ENCODE assay signal across 12 mouse cellular contexts in the genomic region with DNA sequence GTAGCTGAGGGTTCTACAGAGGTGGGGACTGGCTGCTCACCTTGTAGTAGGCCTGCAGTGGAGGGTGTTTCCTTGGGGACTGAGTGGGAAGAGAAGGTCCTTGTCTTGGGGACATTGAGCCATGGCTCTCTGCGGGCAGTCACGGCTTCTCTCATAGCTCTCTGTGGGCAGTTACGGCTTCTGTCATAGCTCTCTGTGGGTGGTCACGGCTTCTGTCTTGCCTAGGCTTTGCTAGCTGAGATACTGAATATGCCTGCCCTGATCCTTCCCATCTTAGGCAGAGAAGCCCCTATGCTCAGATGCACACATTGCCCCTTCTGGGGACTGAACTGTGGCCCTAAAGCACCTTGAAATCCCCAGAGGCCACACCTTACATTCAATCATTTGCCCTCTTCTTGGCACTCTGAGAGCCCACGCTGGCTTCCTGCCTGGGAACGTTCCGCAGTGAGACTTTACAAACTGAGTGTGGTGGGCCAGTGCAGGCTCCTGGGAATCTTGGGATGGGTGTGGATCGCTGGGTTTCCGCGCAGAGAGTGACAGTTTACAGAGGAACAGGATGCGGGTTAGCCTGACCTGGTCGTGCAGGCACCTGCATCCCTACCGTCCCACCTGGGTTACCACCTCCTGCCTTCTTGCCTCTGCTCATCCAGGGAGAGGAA.
DNase-seq lines count a peak whose midpoint lies in the region; ATAC-seq and TF ChIP-seq lines count a peak whose summit lies in the region.
"Had no signal": no experiment of that assay in that cellular context is flagged by ENCODE, and none has a peak within 500 bp of the region (broad histone marks: within the 10 kb centered on the region; RNA-seq: fewer than 3 reads in every experiment).

No protein-coding gene starts in this region.

- peaks cover 6% of the 10 kb centered on the region for H3K36me3 ChIP-seq in heart, embryonic 16.5 days (ENCODE audit: control insufficient read depth, insufficient read depth)
- H3K36me3 ChIP-seq in lung, postnatal 0 days (ENCODE audit: insufficient read depth, low read length) = no peaks in the 10 kb centered on the region
- 0 out of 2 replicates have a peak, but pooled peaks cover 5% of the 10 kb centered on the region for H3K36me3 ChIP-seq in forebrain, embryonic 14.5 days (ENCODE audit: control insufficient read depth, insufficient read depth, low read length)
- H3K36me3 ChIP-seq in hindbrain, embryonic 16.5 days (ENCODE audit: control insufficient read depth, insufficient read depth, low read length) = peaks cover 4% of the 10 kb centered on the region; the same call in 1 of the 2 replicates

- no peak for DNase-seq in heart, adult 11 months
- DNase-seq in lung, postnatal 0 days (ENCODE audit: low spot score) = no peak
- DNase-seq in lung, adult 2 months = no peak
- no peak for DNase-seq in forebrain, embryonic 14.5 days (ENCODE audit: low spot score)
- no peak for DNase-seq in adrenal gland, postnatal 25 days
- DNase-seq: cerebellum, adult 8-10 months; embryo, embryonic 11 days; gastrocnemius, postnatal 25 days; thymus, postnatal 4 days had no signal

- no peak for TF ChIP-seq EP300 in lung, postnatal 0 days (IDR thresholded peaks at IDR 0.05)

- no peak for TF ChIP-seq POLR2A in lung, adult 2 months (IDR thresholded peaks at IDR 0.05; ENCODE audit: borderline replicate concordance, extremely low read depth, low read depth, low read length)

- ATAC-seq in heart, embryonic 16.5 days (replicated peaks; ENCODE audit: extremely low read depth, insufficient read depth, low FRiP score) = no peak
- no peak for ATAC-seq in lung, postnatal 0 days
- no peak for ATAC-seq in forebrain, embryonic 14.5 days
- ATAC-seq in hindbrain, embryonic 16.5 days = no peak

- H3K27me3 ChIP-seq in heart, embryonic 16.5 days (ENCODE audit: control insufficient read depth, insufficient read depth, low read length) = no peaks in the 10 kb centered on the region
- no peaks in the 10 kb centered on the region for H3K27me3 ChIP-seq in lung, postnatal 0 days (replicated peaks; ENCODE audit: insufficient read depth, low read length)
- H3K27me3 ChIP-seq in forebrain, embryonic 14.5 days (replicated peaks; ENCODE audit: control insufficient read depth, insufficient read depth, low read length) = no peaks in the 10 kb centered on the region
- H3K27me3 ChIP-seq in hindbrain, embryonic 16.5 days (replicated peaks; ENCODE audit: control insufficient read depth, insufficient read depth, low read length) = no peaks in the 10 kb centered on the region
- H3K27me3 ChIP-seq: hindbrain, embryonic 15.5 days had no signal

- peaks cover 29% of the 10 kb centered on the region for H3K4me1 ChIP-seq in heart, embryonic 16.5 days (ENCODE audit: control insufficient read depth, insufficient read depth, low read length)
- H3K4me1 ChIP-seq in lung, postnatal 0 days (ENCODE audit: insufficient read depth, low read depth, low read length) = peaks cover 10% of the 10 kb centered on the region; the same call in 1 of the 2 replicates
- H3K4me1 ChIP-seq in lung, adult 2 months (ENCODE audit: control insufficient read depth, insufficient read depth, low read length) = peaks cover 14% of the 10 kb centered on the region
- H3K4me1 ChIP-seq in forebrain, embryonic 14.5 days (ENCODE audit: control insufficient read depth, insufficient read depth, low read length) = peaks cover 11% of the 10 kb centered on the region
- H3K4me1 ChIP-seq in hindbrain, embryonic 16.5 days (ENCODE audit: control insufficient read depth, insufficient read depth, low read depth, low read length) = peaks cover 11% of the 10 kb centered on the region

- WGBS in heart, embryonic 16.5 days = 64% methylated on average over 13 of the region's 13 CpGs
- 46% methylated on average over 13 of the region's 13 CpGs for WGBS in lung, postnatal 0 days
- 46% methylated on average over 13 of the region's 13 CpGs for WGBS in lung, adult 2 months
- WGBS in forebrain, embryonic 14.5 days = 70% methylated on average over 13 of the region's 13 CpGs
- WGBS in hindbrain, embryonic 16.5 days = 62% methylated on average over 13 of the region's 13 CpGs

- no peak overlapping the region for H3K9ac ChIP-seq in heart, embryonic 16.5 days (ENCODE audit: low read length)
- H3K9ac ChIP-seq in lung, postnatal 0 days (replicated peaks; ENCODE audit: low read depth) = no peak overlapping the region
- no peak overlapping the region for H3K9ac ChIP-seq in forebrain, embryonic 14.5 days (ENCODE audit: low read length)
- peak overlapping the region; percentile 22 for H3K9ac ChIP-seq in hindbrain, embryonic 16.5 days (ENCODE audit: low read depth, low read length)
- H3K9ac ChIP-seq: hindbrain, embryonic 15.5 days had no signal

- peak overlapping the region; percentile 59; the same call in 1 of the 2 replicates for H3K27ac ChIP-seq in heart, embryonic 16.5 days (ENCODE audit: low read length)
- H3K27ac ChIP-seq in lung, postnatal 0 days (ENCODE audit: low read length) = 0 out of 2 replicates have a peak overlapping the region, but pooled peaks have one; percentile 5
- H3K27ac ChIP-seq in forebrain, embryonic 14.5 days (ENCODE audit: low read depth, low read length) = 0 out of 2 replicates have a peak overlapping the region, but pooled peaks have one; percentile 9
- peak overlapping the region; percentile 44; the same call in 1 of the 2 replicates for H3K27ac ChIP-seq in hindbrain, embryonic 16.5 days (ENCODE audit: low read depth, low read length)
- H3K27ac ChIP-seq: hindbrain, embryonic 15.5 days had no signal

- H3K4me3 ChIP-seq in heart, embryonic 16.5 days (ENCODE audit: low read length) = no peak overlapping the region
- no peak overlapping the region for H3K4me3 ChIP-seq in lung, postnatal 0 days (ENCODE audit: low read depth, low read length)
- no peak overlapping the region for H3K4me3 ChIP-seq in lung, adult 2 months (replicated peaks; ENCODE audit: extremely low read depth, low read depth, low read length)
- H3K4me3 ChIP-seq in forebrain, embryonic 14.5 days (ENCODE audit: low read depth, low read length) = no peak overlapping the region
- H3K4me3 ChIP-seq in hindbrain, embryonic 16.5 days (ENCODE audit: low read length) = no peak overlapping the region
- H3K4me3 ChIP-seq: hindbrain, embryonic 15.5 days had no signal

- H3K9me3 ChIP-seq in heart, embryonic 16.5 days (replicated peaks; ENCODE audit: control insufficient read depth, low read length) = no peaks in the 10 kb centered on the region
- H3K9me3 ChIP-seq in lung, postnatal 0 days (ENCODE audit: low read length) = no peaks in the 10 kb centered on the region
- H3K9me3 ChIP-seq in forebrain, embryonic 14.5 days (replicated peaks; ENCODE audit: control insufficient read depth, low read length) = no peaks in the 10 kb centered on the region
- no peaks in the 10 kb centered on the region for H3K9me3 ChIP-seq in hindbrain, embryonic 16.5 days (ENCODE audit: control insufficient read depth, low read length)
- H3K9me3 ChIP-seq: hindbrain, embryonic 15.5 days had no signal

- no peak overlapping the region for H3K4me2 ChIP-seq in heart, embryonic 16.5 days (ENCODE audit: low read depth, low read length)
- no peak overlapping the region for H3K4me2 ChIP-seq in lung, postnatal 0 days (replicated peaks; ENCODE audit: low read depth, low read length)
- no peak overlapping the region for H3K4me2 ChIP-seq in forebrain, embryonic 14.5 days (ENCODE audit: low read length)
- H3K4me2 ChIP-seq in hindbrain, embryonic 16.5 days (ENCODE audit: low read length) = no peak overlapping the region
- H3K4me2 ChIP-seq: hindbrain, embryonic 15.5 days had no signal

- no peak for TF ChIP-seq CTCF in lung, postnatal 0 days (IDR thresholded peaks at IDR 0.05)
- no peak for TF ChIP-seq CTCF in lung, adult 2 months (IDR thresholded peaks at IDR 0.05; ENCODE audit: insufficient read depth, low read length)

Comparison
In these comparisons a context has a peak if more than half of its experiments do, and no peak if none do; other contexts are left out.
1. H3K27ac ChIP-seq: peak in every context shown above with its lines; median percentile 59 in heart, embryonic 16.5 days; 44 in hindbrain, embryonic 16.5 days; 9 in forebrain, embryonic 14.5 days; 5 in lung, postnatal 0 days.